Mouse (Mus musculus) MEL (cell line): Measurements from ENCODE around the gene Clpb.

Experiments used
- CTCF ChIP-seq, 3 experiments: IDR thresholded peaks in 2 of 3; conservative IDR thresholded peaks in 1 of 3; 2 replicates each; pipeline ENCODE4 v1.5.1; 2011 to 2012; ENCODE audit warnings: low read length in 3 of 3, low read depth in 2 of 3, mild to moderate bottlenecking in 2 of 3, improper control_type of control experiment in 1 of 3, inconsistent platforms in 1 of 3, mixed read lengths in 1 of 3, moderate library complexity in 1 of 3; ENCODE audit not compliant: control insufficient read depth in 1 of 3, insufficient read depth in 1 of 3, poor library complexity in 1 of 3, severe bottlenecking in 1 of 3
- EP300 ChIP-seq, 2 experiments: IDR thresholded peaks; 2 replicates each; pipeline ENCODE4 v1.6.1; 2011; ENCODE audit warnings: improper control_type of control experiment in 2 of 2, low read length in 2 of 2, low read depth in 1 of 2, mild to moderate bottlenecking in 1 of 2
- MEF2A ChIP-seq: IDR thresholded peaks from 2 replicates; pipeline ENCODE4 v1.6.1; 2014; ENCODE audit warnings: low read depth, mild to moderate bottlenecking, inconsistent platforms, low read length, improper control_type of control experiment; ENCODE audit not compliant: poor library complexity, insufficient replicate concordance, severe bottlenecking; ENCODE audit errors: extremely low read depth
- UBTF ChIP-seq: IDR thresholded peaks from 2 replicates; pipeline ENCODE4 v1.6.1; 2012; ENCODE audit warnings: low read depth, mild to moderate bottlenecking, inconsistent platforms, low read length, improper control_type of control experiment, moderate library complexity, borderline replicate concordance; ENCODE audit not compliant: insufficient read depth
- ZC3H11A ChIP-seq: IDR thresholded peaks from 2 replicates; pipeline ENCODE4 v1.6.1; 2012; ENCODE audit warnings: low read depth, mild to moderate bottlenecking, inconsistent platforms, low read length, improper control_type of control experiment
- ZMIZ1 ChIP-seq: IDR thresholded peaks from 2 replicates; pipeline ENCODE4 v1.6.1; 2012; ENCODE audit warnings: low read depth, mild to moderate bottlenecking, inconsistent platforms, low read length, improper control_type of control experiment, moderate library complexity

- TF ChIP-seq ZMIZ1 (no peak), EP300 (IDR thresholded peaks at IDR 0.05; ENCODE audit: low read depth in 1 of 2, low read length in 2 of 2) (no peak), CTCF (IDR thresholded peaks at IDR 0.05 in 2 of 3, conservative IDR thresholded peaks at IDR 0.05 in 1 of 3; ENCODE audit: control insufficient read depth in 1 of 3, insufficient read depth in 1 of 3, low read depth in 2 of 3, low read length in 3 of 3, poor library complexity in 1 of 3, severe bottlenecking in 1 of 3) (no peak), ZC3H11A (no peak), MEF2A (no peak), UBTF (no peak)
These were observed 45.2 kb upstream of the Clpb start for GRCm38 (mm10) chr7:101618273-101618672.
